Mouse (Mus musculus) liver, embryonic 14.5 days (tissue): ENCODE results near the gene Avpr2. TPM values are rescaled to one million over a fixed set of nuclear protein-coding genes. Genes with fewer than 3 reads are reported as not detected.

Experiments used
- ATAC-seq: fragments of 200-750 bp; cut with Nextera tagmentation; 2 replicates; pipeline ENCODE4 v1.8.0; 2017; ENCODE audit warnings: moderate number of reproducible peaks, mild to moderate bottlenecking, moderate library complexity; ENCODE audit not compliant: insufficient read depth
- DNase-seq, 3 experiments: peaks; one replicate each; pipeline ENCODE4 v3.0.0-alpha.2; 2012 to 2013; ENCODE audit warnings: low read depth in 3 of 3, low spot score in 3 of 3
- H3K27ac ChIP-seq: fragments of 300-500 bp; sonication (generic); 2 replicates; pipeline ENCODE4 v1.5.1; 2014; ENCODE audit warnings: moderate library complexity, mild to moderate bottlenecking, control low read depth, inconsistent platforms
- H3K27me3 ChIP-seq: fragments of 300-500 bp; sonication (generic); 2 replicates; pipeline ENCODE4 v1.6.1; 2014; ENCODE audit warnings: mild to moderate bottlenecking, low read length, moderate library complexity; ENCODE audit not compliant: control insufficient read depth, insufficient read depth
- H3K36me3 ChIP-seq: fragments of 300-500 bp; sonication (generic); replicated peaks from 2 replicates; pipeline ENCODE4 v1.6.1; 2014; ENCODE audit warnings: low read depth; ENCODE audit not compliant: control insufficient read depth, insufficient read depth
- H3K4me1 ChIP-seq, 2 experiments: fragments of 200-500 bp in 1 of 2; fragments of 300-500 bp in 1 of 2; sonication (generic) in 1 of 2; replicated peaks; 2 replicates each; pipeline ENCODE4 v1.6.1; 2012 to 2014; ENCODE audit warnings: antibody characterized with exemption in 1 of 2, inconsistent platforms in 1 of 2, low read length in 1 of 2; ENCODE audit not compliant: control insufficient read depth in 2 of 2, insufficient read depth in 2 of 2
- H3K4me2 ChIP-seq: fragments of 300-500 bp; sonication (generic); 2 replicates; pipeline ENCODE4 v1.6.1; 2014; ENCODE audit warnings: low read depth, mild to moderate bottlenecking, control low read depth, moderate library complexity
- H3K4me3 ChIP-seq, 2 experiments: fragments of 200-500 bp in 1 of 2; fragments of 300-500 bp in 1 of 2; sonication (generic) in 1 of 2; 2 replicates each; pipeline ENCODE4 v1.5.1; 2012 to 2014; ENCODE audit warnings: low read depth in 2 of 2, low read length in 2 of 2, mild to moderate bottlenecking in 2 of 2, control low read depth in 1 of 2, inconsistent platforms in 1 of 2, moderate library complexity in 1 of 2; ENCODE audit not compliant: insufficient read depth in 1 of 2
- H3K9ac ChIP-seq: fragments of 300-500 bp; sonication (generic); replicated peaks from 2 replicates; pipeline ENCODE4 v1.6.1; 2014; ENCODE audit warnings: mild to moderate bottlenecking, control low read depth, moderate library complexity
- H3K9me3 ChIP-seq: fragments of 300-500 bp; sonication (generic); 2 replicates; pipeline ENCODE4 v1.6.1; 2016; ENCODE audit warnings: low read length, mixed read lengths; ENCODE audit not compliant: control insufficient read depth
- CTCF ChIP-seq: IDR thresholded peaks from 2 replicates; pipeline ENCODE4 v1.5.1; 2016; ENCODE audit warnings: antibody characterized with exemption, low read depth, control low read depth
- EP300 ChIP-seq: IDR thresholded peaks from 2 replicates; pipeline ENCODE4 v1.6.1; 2016; ENCODE audit warnings: antibody characterized with exemption, low read depth
- WGBS: fragments of 180-500 bp; shearing (Covaris S2); extraction: QIAGEN DNeasy Blood & Tissue Kit; methylation state at CpG from one replicate; pipeline ENCODE4 v1.1.7; 2014; ENCODE audit not compliant: insufficient replicate concordance; 5-methylcytosine and 5-hydroxymethylcytosine counted together
- polyA plus RNA-seq, 2 experiments: library from polyadenylated mRNA; depleted of rRNA in 1 of 2; stranded (reverse) in 1 of 2; unstranded in 1 of 2; fragments of >200 nt; fragmentation: Nextera tagmentation in 1 of 2; extraction: Ambion mirVana in 1 of 2; gene quantifications; 2 replicates each; pipeline versions ENCODE4 v1.2.1 to v1.2.3; 2012 to 2014

Gene Avpr2
- polyA plus RNA-seq, 2 experiments = 0.01 TPM; not detected in 1

- WGBS = 73% methylated on average over 2 of the region's 2 CpGs
- no peak overlapping the region for H3K27ac ChIP-seq
Measured at GRCm38 (mm10) chrX:73942294-73942693, 50.4 kb downstream of the Avpr2 start.

More at GRCm38 (mm10) chrX:73942294-73942693, 50.4 kb downstream of the Avpr2 start:
- Histone ChIP-seq H3K36me3 (peaks cover 52% of the 10 kb centered on the region), H3K9me3 (no peaks in the 10 kb centered on the region), H3K4me2 (no peak overlapping the region), H3K9ac (no peak overlapping the region), H3K4me1 (no peaks in the 10 kb centered on the region), H3K4me3 (no peak overlapping the region), H3K27me3 (no peaks in the 10 kb centered on the region)
- TF ChIP-seq CTCF (no peak), EP300 (no peak)
- DNase-seq (no peak), ATAC-seq (no peak)

Other genes starting within 250 kb of the Avpr2 start
- 0.89 and 0.93 TPM in 2 replicates for gene Pnck, start 232.0 kb upstream of the Avpr2 start, polyA plus RNA-seq (2012; rRNA removed)
- gene Pnck, start 232.0 kb upstream of the Avpr2 start, polyA plus RNA-seq (2014; fragmentation: Nextera tagmentation; extraction: Ambion mirVana) = 0.96 TPM in 2 replicates
- gene Slc6a8, start 219.0 kb upstream of the Avpr2 start, polyA plus RNA-seq (2012; rRNA removed) = 1.7 and 2.0 TPM in 2 replicates
- 0.29 and 0.34 TPM in 2 replicates for gene Slc6a8, start 219.0 kb upstream of the Avpr2 start, polyA plus RNA-seq (2014; fragmentation: Nextera tagmentation; extraction: Ambion mirVana)
- gene Bcap31, start 175.9 kb upstream of the Avpr2 start, polyA plus RNA-seq (2012; rRNA removed) = 31.6 and 41.7 TPM in 2 replicates
- gene Bcap31, start 175.9 kb upstream of the Avpr2 start, polyA plus RNA-seq (2014; fragmentation: Nextera tagmentation; extraction: Ambion mirVana) = 136 and 137 TPM in 2 replicates
- 5.9 and 6.1 TPM in 2 replicates for gene Abcd1, start 175.5 kb upstream of the Avpr2 start, polyA plus RNA-seq (2012; rRNA removed)
- gene Abcd1, start 175.5 kb upstream of the Avpr2 start, polyA plus RNA-seq (2014; fragmentation: Nextera tagmentation; extraction: Ambion mirVana) = 6.5 and 6.6 TPM in 2 replicates
- gene Plxnb3, start 135.0 kb upstream of the Avpr2 start, polyA plus RNA-seq (2012; rRNA removed) = 0.26 and 0.31 TPM in 2 replicates
- 0.08 and 0.14 TPM in 2 replicates for gene Plxnb3, start 135.0 kb upstream of the Avpr2 start, polyA plus RNA-seq (2014; fragmentation: Nextera tagmentation; extraction: Ambion mirVana)
- 0.04 and 0.12 TPM in 2 replicates for gene Srpk3, start 117.7 kb upstream of the Avpr2 start, polyA plus RNA-seq (2012; rRNA removed)
- gene Srpk3, start 117.7 kb upstream of the Avpr2 start, polyA plus RNA-seq (2014; fragmentation: Nextera tagmentation; extraction: Ambion mirVana) = 0.05 and 0.11 TPM in 2 replicates
- 143 TPM in 2 replicates for gene Idh3g, start 105.2 kb upstream of the Avpr2 start, polyA plus RNA-seq (2012; rRNA removed)
- gene Idh3g, start 105.2 kb upstream of the Avpr2 start, polyA plus RNA-seq (2014; fragmentation: Nextera tagmentation; extraction: Ambion mirVana) = 128 and 140 TPM in 2 replicates
- 117 and 139 TPM in 2 replicates for gene Ssr4, start 105.1 kb upstream of the Avpr2 start, polyA plus RNA-seq (2012; rRNA removed)
- gene Ssr4, start 105.1 kb upstream of the Avpr2 start, polyA plus RNA-seq (2014; fragmentation: Nextera tagmentation; extraction: Ambion mirVana) = 200 and 203 TPM in 2 replicates
- 0.23 and 0.30 TPM in 2 replicates for gene Pdzd4, start 67.1 kb upstream of the Avpr2 start, polyA plus RNA-seq (2012; rRNA removed)
- 0.08 TPM in 1 of 2 replicates, not detected in the other for gene Pdzd4, start 67.1 kb upstream of the Avpr2 start, polyA plus RNA-seq (2014; fragmentation: Nextera tagmentation; extraction: Ambion mirVana)
- 0.18 and 0.47 TPM in 2 replicates for gene L1cam, start 4.0 kb downstream of the Avpr2 start, polyA plus RNA-seq (2012; rRNA removed)
- 0.16 and 0.20 TPM in 2 replicates for gene L1cam, start 4.0 kb downstream of the Avpr2 start, polyA plus RNA-seq (2014; fragmentation: Nextera tagmentation; extraction: Ambion mirVana)
- gene Arhgap4, start 29.8 kb downstream of the Avpr2 start, polyA plus RNA-seq (2012; rRNA removed) = 7.2 and 7.8 TPM in 2 replicates
- 3.5 and 4.9 TPM in 2 replicates for gene Arhgap4, start 29.8 kb downstream of the Avpr2 start, polyA plus RNA-seq (2014; fragmentation: Nextera tagmentation; extraction: Ambion mirVana)
- 64.1 and 73.0 TPM in 2 replicates for gene Naa10, start 29.8 kb downstream of the Avpr2 start, polyA plus RNA-seq (2012; rRNA removed)
- gene Naa10, start 29.8 kb downstream of the Avpr2 start, polyA plus RNA-seq (2014; fragmentation: Nextera tagmentation; extraction: Ambion mirVana) = 81.1 and 81.3 TPM in 2 replicates
- gene Renbp, start 38.7 kb downstream of the Avpr2 start, polyA plus RNA-seq (2012; rRNA removed) = 7.3 and 10.4 TPM in 2 replicates
- 13.7 and 14.8 TPM in 2 replicates for gene Renbp, start 38.7 kb downstream of the Avpr2 start, polyA plus RNA-seq (2014; fragmentation: Nextera tagmentation; extraction: Ambion mirVana)
- gene Hcfc1, start 74.3 kb downstream of the Avpr2 start, polyA plus RNA-seq (2012; rRNA removed) = 28.9 and 33.2 TPM in 2 replicates
- 35.1 and 42.8 TPM in 2 replicates for gene Hcfc1, start 74.3 kb downstream of the Avpr2 start, polyA plus RNA-seq (2014; fragmentation: Nextera tagmentation; extraction: Ambion mirVana)
- gene Irak1, start 131.8 kb downstream of the Avpr2 start, polyA plus RNA-seq (2012; rRNA removed) = 19.9 and 20.2 TPM in 2 replicates
- gene Irak1, start 131.8 kb downstream of the Avpr2 start, polyA plus RNA-seq (2014; fragmentation: Nextera tagmentation; extraction: Ambion mirVana) = 15.5 and 17.0 TPM in 2 replicates
- not detected in 2 replicates for gene Opn1mw, start 235.4 kb downstream of the Avpr2 start, polyA plus RNA-seq (2012; rRNA removed)
- not detected in 2 replicates for gene Opn1mw, start 235.4 kb downstream of the Avpr2 start, polyA plus RNA-seq (2014; fragmentation: Nextera tagmentation; extraction: Ambion mirVana)
- 2.2 and 3.2 TPM in 2 replicates for gene Mecp2, start 243.3 kb downstream of the Avpr2 start, polyA plus RNA-seq (2012; rRNA removed)
- 4.4 and 6.0 TPM in 2 replicates for gene Mecp2, start 243.3 kb downstream of the Avpr2 start, polyA plus RNA-seq (2014; fragmentation: Nextera tagmentation; extraction: Ambion mirVana)